Mouse (Mus musculus) monocyte, adult 2 months (primary cell): ENCODE data around the gene Rundc1.
A peak's percentile ranks its signal among the peaks of the same experiment; 100 is the strongest.
"Not testable (repeated sequence)": the region's sequence is repeated elsewhere in the genome, so short reads cannot be mapped to it uniquely, and the experiment has no call there.

Source experiments
- DNase-seq, 2 experiments: peaks; one replicate each; pipeline ENCODE4 v3.0.0; 2022; ENCODE audit warnings: low spot score in 2 of 2, low read depth in 1 of 2

The Rundc1 gene

GRCm38 (mm10) chr11:101424925-101425813, at the start of gene Rundc1, which contains the start of gene Ptges3l:
TSS of gene Rundc1 (plus strand) at chr11:101425085.
TSS of gene Ptges3l (minus strand) at chr11:101425333.
- peak; percentile 94 to 97 for DNase-seq

GRCm38 (mm10) chr11:101378196-101378595, 46.7 kb upstream of the Rundc1 start:
- not testable (repeated sequence) for DNase-seq

DNA sequence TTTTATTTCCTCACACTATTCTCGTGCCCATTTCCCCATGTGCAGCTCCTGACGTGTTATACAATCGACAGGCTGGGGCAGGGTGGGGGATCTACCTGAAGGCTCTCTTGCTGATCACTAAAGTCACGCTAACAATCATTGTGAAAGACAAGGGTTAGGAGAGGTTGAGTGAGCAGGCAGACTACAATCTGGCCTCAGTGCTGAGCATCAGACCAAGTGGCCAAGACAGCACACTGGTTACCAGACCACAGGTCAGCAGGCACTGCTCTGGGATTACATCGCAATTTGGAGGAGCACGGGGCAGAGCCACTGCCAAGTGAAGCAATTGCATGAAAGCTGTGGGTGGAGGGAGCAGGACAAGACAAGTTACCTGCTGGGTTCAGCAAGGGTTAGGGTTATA, 46.0 kb upstream of the Rundc1 start:
- no peak for DNase-seq

DNA sequence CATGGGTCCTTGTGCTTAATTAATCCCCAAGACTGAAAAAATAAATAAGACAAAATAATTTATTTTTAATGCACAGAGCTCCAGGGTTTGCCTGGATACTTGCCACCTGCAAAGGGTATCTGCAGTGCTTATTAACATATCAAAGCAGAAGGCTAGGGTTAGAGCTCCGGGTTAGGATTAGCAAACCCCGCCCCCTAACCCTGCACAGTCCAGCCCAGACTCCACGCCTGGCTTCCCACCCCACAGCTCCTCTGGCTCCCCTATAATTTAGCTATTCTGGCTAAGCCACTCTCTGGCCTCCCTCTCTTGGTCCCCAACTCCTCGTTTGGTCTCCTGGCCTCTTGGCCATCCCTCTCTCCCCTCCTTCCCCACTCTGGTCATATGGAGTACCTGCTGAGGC, 43.1 kb upstream of the Rundc1 start:
- DNase-seq: no peak

DNA sequence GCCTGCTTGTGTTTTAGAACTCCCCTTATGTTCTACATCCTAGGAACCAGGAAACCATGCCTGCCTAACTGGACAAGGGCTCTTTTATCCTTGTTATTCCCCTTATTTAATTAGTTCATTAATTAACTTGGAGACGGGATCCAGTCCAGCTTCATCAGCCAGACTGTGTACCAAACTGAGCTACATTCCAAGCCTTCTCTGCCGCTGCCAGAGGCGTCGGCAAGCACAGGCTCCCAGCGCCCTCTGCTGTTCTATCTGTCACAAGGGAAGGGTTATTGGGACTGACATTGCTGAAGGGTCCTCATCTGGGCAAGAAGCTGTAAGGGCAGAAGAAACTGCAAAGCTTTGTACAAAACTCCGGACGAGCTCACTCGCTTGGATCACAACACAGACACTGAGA, 29.8 kb upstream of the Rundc1 start:
- no peak for DNase-seq

GRCm38 (mm10) chr11:101415306-101415705, 9.6 kb upstream of the Rundc1 start:
- no peak for DNase-seq

- DNase-seq: no peak
Observed at GRCm38 (mm10) chr11:101416433-101417100, 8.3 kb upstream of the Rundc1 start.

DNA sequence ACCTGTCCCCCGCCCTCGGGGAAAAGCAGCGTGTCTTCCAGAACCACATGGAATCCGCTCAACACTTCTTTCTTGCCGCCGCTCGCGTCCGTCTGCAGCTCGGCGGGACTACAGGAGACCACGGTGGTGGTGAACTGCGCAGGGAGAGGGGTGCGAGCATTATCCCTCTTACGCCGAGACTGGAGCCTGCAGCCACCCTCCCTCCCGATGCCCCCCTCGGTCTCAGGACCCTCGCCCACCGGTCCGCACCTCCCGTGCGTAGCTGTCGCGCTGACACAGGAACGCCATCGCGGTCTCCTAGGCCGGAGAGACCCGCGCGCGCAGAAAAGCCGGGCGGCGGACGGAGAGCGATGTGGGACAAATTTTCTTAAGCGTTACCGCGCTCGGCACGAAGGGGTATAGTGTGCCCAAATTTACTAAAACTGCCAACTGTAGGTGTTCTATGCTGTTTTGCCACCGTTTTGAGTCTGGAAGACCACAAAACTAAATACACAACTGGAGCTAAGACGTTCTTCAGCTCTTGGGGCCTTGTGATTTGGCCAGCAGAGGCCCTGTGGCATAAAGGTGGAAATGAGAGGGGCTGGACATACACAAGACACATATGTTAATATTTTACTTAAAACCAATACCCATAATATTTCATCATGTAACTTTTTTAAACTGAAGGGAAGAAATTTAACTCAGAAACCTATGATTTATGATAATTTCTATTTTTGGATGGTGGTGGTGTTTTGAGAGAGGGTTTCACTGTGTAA, 7.6 kb upstream of the Rundc1 start, which contains the start of gene Aarsd1:
TSS of gene Aarsd1 (minus strand) at position 515 of the 755 bp plus-strand sequence.
- peak in 1 of 2 experiments; percentile 66 for DNase-seq

GRCm38 (mm10) chr11:101418991-101419390, 5.9 kb upstream of the Rundc1 start:
- no peak for DNase-seq

- DNase-seq: no peak
Observed at GRCm38 (mm10) chr11:101419610-101420009, 5.3 kb upstream of the Rundc1 start.

DNA sequence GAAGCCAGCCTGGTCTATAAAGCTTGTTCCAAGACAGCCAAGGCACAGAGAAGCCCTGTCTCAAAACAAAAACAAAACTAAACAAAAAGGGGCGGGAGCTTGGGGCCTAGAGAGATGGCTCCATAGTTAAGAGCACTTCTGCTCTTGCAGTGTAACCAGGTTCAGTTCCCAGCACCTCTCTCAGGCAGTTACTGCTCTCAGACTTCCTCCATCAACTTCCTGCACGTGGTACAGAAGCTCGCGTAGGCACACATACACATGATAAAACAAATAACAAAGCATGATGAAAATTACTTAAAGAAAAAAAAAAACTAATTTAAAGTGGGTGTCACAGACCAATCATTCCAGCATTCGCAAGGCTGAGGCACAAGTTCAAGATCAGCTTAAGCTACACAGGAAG, 4.7 kb upstream of the Rundc1 start:
- no peak for DNase-seq

GRCm38 (mm10) chr11:101424105-101424851, 607 bp upstream of the Rundc1 start, which contains the start of gene Gm27029:
TSS of gene Gm27029 (minus strand) at chr11:101424796.
- no peak for DNase-seq

DNA sequence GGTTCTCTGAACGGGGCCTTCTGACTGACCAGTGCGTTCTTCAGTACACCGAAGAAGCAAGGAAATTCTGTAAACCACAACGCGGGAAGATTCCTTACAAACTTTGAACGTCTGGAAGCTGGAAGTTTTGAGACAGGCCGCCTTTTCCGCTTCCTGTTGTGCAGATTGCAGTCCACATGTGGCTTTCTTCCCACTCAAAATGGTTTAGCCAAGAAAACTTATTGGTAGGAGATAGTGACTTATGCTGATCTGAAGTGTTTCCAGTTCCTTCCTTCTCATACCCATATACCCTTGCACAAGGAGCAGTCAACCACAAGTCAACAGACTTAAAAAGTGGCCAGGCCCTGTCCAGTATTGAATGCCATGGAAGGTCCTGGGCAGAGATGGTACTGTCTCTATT, 1.3 kb downstream of the Rundc1 start:
- DNase-seq: no peak

GRCm38 (mm10) chr11:101431327-101431726, 6.4 kb downstream of the Rundc1 start:
- DNase-seq: no peak

GRCm38 (mm10) chr11:101433396-101433795, 8.5 kb downstream of the Rundc1 start:
- DNase-seq: no peak

- DNase-seq: no peak
Observed at GRCm38 (mm10) chr11:101435831-101436230, 10.9 kb downstream of the Rundc1 start.

- no peak for DNase-seq
Observed at GRCm38 (mm10) chr11:101436916-101437315, 12.0 kb downstream of the Rundc1 start.

- DNase-seq: not testable (repeated sequence)
Observed at GRCm38 (mm10) chr11:101438006-101438405, 13.1 kb downstream of the Rundc1 start.

- not testable (repeated sequence) for DNase-seq
Observed at GRCm38 (mm10) chr11:101441450-101442126, 16.7 kb downstream of the Rundc1 start.

DNA sequence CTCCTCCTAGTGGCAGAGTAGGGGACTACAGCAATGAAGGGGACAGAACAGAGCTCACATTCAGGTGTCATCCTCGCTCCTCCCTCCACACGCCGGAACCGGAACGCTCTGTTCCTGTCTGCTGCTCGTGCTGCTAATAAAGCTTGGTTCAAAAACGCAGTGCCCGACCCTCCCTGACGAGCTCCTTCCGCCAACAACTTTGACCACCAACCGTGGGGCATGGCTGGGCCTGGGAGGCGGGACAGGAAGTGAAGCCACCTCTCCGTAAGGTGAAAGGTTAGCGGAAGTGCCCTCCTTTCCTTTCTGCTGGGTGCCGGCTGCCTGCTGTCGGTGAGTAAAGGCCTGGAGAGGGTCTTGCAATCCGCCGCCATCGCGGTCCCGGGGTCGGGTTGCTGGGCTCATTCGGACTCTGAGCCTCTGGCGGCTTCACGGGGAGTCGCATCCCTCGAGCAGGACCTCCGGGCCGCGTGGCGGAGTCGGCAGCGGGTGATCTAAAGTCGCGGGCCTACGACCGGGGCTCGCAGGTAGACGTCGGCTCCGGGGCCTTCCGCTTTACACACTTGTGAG, 17.3 kb downstream of the Rundc1 start, which contains the start of gene Rpl27:
TSS of gene Rpl27 (plus strand) at position 172 of the 567 bp plus-strand sequence.
- DNase-seq: peak; percentile 93 to 96
